ENCODE assay signal across 15 mouse cellular contexts in the genomic region with DNA sequence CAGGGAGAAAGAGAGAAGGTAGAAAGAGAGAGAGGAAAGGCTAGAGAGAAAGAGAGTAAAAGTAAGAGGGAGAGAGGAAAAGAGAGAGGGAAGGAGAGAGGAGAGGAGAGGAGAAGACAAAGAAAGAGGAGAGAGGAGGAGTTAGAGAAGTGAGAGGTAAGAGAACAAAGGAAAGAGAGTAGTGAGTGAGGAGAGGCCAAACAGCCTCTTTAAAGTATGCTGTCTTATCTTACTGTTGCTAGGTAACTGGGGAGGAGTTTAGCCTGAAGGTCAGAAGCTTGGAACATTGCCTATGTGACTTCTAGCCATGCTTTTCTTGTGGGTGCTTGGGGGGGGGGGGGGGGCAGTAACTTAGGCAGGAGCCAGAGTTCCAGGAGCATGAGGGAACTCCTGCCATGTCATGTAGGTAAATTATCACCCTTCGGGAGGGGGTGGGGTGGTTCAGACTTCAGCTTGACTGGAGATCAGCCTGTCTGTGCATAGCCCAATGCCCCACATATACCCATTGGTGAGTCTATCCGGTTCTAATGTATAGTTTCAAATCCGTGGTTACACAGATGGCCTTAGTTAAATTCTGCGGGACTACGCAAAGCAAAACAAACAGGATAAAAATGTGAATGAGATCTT.
A peak's percentile ranks its signal among the peaks of the same experiment; 100 is the strongest.
DNase-seq lines count a peak whose midpoint lies in the region; ATAC-seq lines count a peak whose summit lies in the region.
"Had no signal": no experiment of that assay in that cellular context is flagged by ENCODE, and none has a peak within 500 bp of the region (broad histone marks: within the 10 kb centered on the region; RNA-seq: fewer than 3 reads in every experiment).

No protein-coding gene starts in this region.

- H3K4me3 ChIP-seq in heart, embryonic 13.5 days: no peak overlapping the region
- no peak overlapping the region for H3K4me3 ChIP-seq in embryonic facial prominence, embryonic 11.5 days (ENCODE audit: low read depth, low read length)
- H3K4me3 ChIP-seq in liver, embryonic 11.5 days (ENCODE audit: low read depth, low read length): no peak overlapping the region
- H3K4me3 ChIP-seq in kidney, embryonic 16.5 days (ENCODE audit: low read length): no peak overlapping the region
- H3K4me3 ChIP-seq: forebrain, embryonic 13.5 days; midbrain, embryonic 13.5 days had no signal

- H3K27me3 ChIP-seq in heart, embryonic 13.5 days (replicated peaks): no peaks in the 10 kb centered on the region
- no peaks in the 10 kb centered on the region for H3K27me3 ChIP-seq in embryonic facial prominence, embryonic 11.5 days (ENCODE audit: control insufficient read depth, insufficient read depth, low read length)
- no peaks in the 10 kb centered on the region for H3K27me3 ChIP-seq in liver, embryonic 11.5 days (replicated peaks; ENCODE audit: control insufficient read depth, insufficient read depth, low read length)
- H3K27me3 ChIP-seq in kidney, embryonic 16.5 days (ENCODE audit: insufficient read depth, low read length): no peaks in the 10 kb centered on the region
- H3K27me3 ChIP-seq: forebrain, embryonic 13.5 days; midbrain, embryonic 13.5 days had no signal

- H3K9me3 ChIP-seq in heart, embryonic 13.5 days: 0 out of 2 replicates have a peak, but pooled peaks cover 2% of the 10 kb centered on the region
- H3K9me3 ChIP-seq in embryonic facial prominence, embryonic 11.5 days (replicated peaks; ENCODE audit: control insufficient read depth, low read length): no peaks in the 10 kb centered on the region
- no peaks in the 10 kb centered on the region for H3K9me3 ChIP-seq in liver, embryonic 11.5 days (ENCODE audit: control insufficient read depth, low read length)
- no peaks in the 10 kb centered on the region for H3K9me3 ChIP-seq in kidney, embryonic 16.5 days (ENCODE audit: low read length)
- H3K9me3 ChIP-seq: forebrain, embryonic 13.5 days had no signal

- 61% methylated on average over 5 of the region's 5 CpGs for WGBS in heart, embryonic 13.5 days
- 58% methylated on average over 5 of the region's 5 CpGs for WGBS in embryonic facial prominence, embryonic 11.5 days
- WGBS in liver, embryonic 11.5 days: 64% methylated on average over 5 of the region's 5 CpGs
- 73% methylated on average over 5 of the region's 5 CpGs for WGBS in kidney, embryonic 16.5 days

- no peak for ATAC-seq in heart, embryonic 13.5 days (ENCODE audit: extremely low read depth, insufficient number of reproducible peaks, low FRiP score, low TSS enrichment)
- ATAC-seq in embryonic facial prominence, embryonic 11.5 days (replicated peaks; ENCODE audit: insufficient number of reproducible peaks, low FRiP score, low TSS enrichment, low read depth): no peak; the same call in 1 of the 2 replicates
- ATAC-seq in liver, embryonic 11.5 days (replicated peaks; ENCODE audit: low FRiP score): no peak
- no peak for ATAC-seq in kidney, embryonic 16.5 days (ENCODE audit: low FRiP score, low TSS enrichment)
- ATAC-seq: forebrain, embryonic 13.5 days; liver, postnatal 0 days; midbrain, embryonic 13.5 days had no signal

- peak overlapping the region; percentile 53; the same call in 1 of the 2 replicates for H3K27ac ChIP-seq in heart, embryonic 13.5 days (replicated peaks)
- H3K27ac ChIP-seq in embryonic facial prominence, embryonic 11.5 days (replicated peaks; ENCODE audit: low read depth, low read length): no peak overlapping the region
- no peak overlapping the region for H3K27ac ChIP-seq in liver, embryonic 11.5 days (ENCODE audit: low read depth, low read length)
- no peak overlapping the region for H3K27ac ChIP-seq in kidney, embryonic 16.5 days (ENCODE audit: low read length)
- H3K27ac ChIP-seq: forebrain, embryonic 13.5 days; hindbrain, embryonic 14.5 days; midbrain, embryonic 13.5 days had no signal

- peaks cover 14% of the 10 kb centered on the region for H3K4me1 ChIP-seq in heart, embryonic 13.5 days
- no peaks in the 10 kb centered on the region for H3K4me1 ChIP-seq in embryonic facial prominence, embryonic 11.5 days (ENCODE audit: control insufficient read depth, insufficient read depth, low read length)
- no peaks in the 10 kb centered on the region for H3K4me1 ChIP-seq in liver, embryonic 11.5 days (replicated peaks; ENCODE audit: control insufficient read depth, insufficient read depth, low read length)
- no peaks in the 10 kb centered on the region for H3K4me1 ChIP-seq in kidney, embryonic 16.5 days (ENCODE audit: insufficient read depth, low read length)
- H3K4me1 ChIP-seq: forebrain, embryonic 13.5 days; midbrain, embryonic 13.5 days had no signal

- intact Hi-C loops in heart, postnatal 14 days (cut with DNase I): no loop called here

- H3K9ac ChIP-seq in heart, embryonic 13.5 days: no peak overlapping the region
- H3K9ac ChIP-seq in embryonic facial prominence, embryonic 11.5 days (replicated peaks; ENCODE audit: low read length): no peak overlapping the region
- no peak overlapping the region for H3K9ac ChIP-seq in liver, embryonic 11.5 days (ENCODE audit: low read depth, low read length)
- H3K9ac ChIP-seq in kidney, embryonic 16.5 days (replicated peaks; ENCODE audit: low read length): no peak overlapping the region
- H3K9ac ChIP-seq: forebrain, embryonic 13.5 days; hindbrain, embryonic 14.5 days; liver, postnatal 0 days; midbrain, embryonic 13.5 days had no signal

- DNase-seq in heart, postnatal 14 days: no peak
- DNase-seq in ovary, adult 18-20 months (ENCODE audit: low spot score): peak; percentile 24
- DNase-seq in ovary, postnatal 14 days (ENCODE audit: low spot score): no peak
- DNase-seq in embryonic facial prominence, embryonic 11.5 days (ENCODE audit: low spot score): peak; percentile 39
- no peak for DNase-seq in liver, embryonic 11.5 days (ENCODE audit: low spot score)
- DNase-seq: cerebellum, postnatal 14 days; kidney, adult 8-10 months; liver, postnatal 0 days; lung, postnatal 36 days; right cerebral cortex, postnatal 14 days had no signal

- H3K4me2 ChIP-seq in heart, embryonic 13.5 days: no peak overlapping the region
- no peak overlapping the region for H3K4me2 ChIP-seq in embryonic facial prominence, embryonic 11.5 days (ENCODE audit: low read depth, low read length)
- no peak overlapping the region for H3K4me2 ChIP-seq in liver, embryonic 11.5 days
- no peak overlapping the region for H3K4me2 ChIP-seq in kidney, embryonic 16.5 days (replicated peaks; ENCODE audit: low read depth, low read length)
- H3K4me2 ChIP-seq: forebrain, embryonic 13.5 days; hindbrain, embryonic 14.5 days; midbrain, embryonic 13.5 days had no signal

- no peaks in the 10 kb centered on the region for H3K36me3 ChIP-seq in heart, embryonic 13.5 days
- no peaks in the 10 kb centered on the region for H3K36me3 ChIP-seq in embryonic facial prominence, embryonic 11.5 days (replicated peaks; ENCODE audit: control insufficient read depth, insufficient read depth, low read depth, low read length)
- H3K36me3 ChIP-seq in liver, embryonic 11.5 days (ENCODE audit: control insufficient read depth, insufficient read depth, low read length): no peaks in the 10 kb centered on the region
- no peaks in the 10 kb centered on the region for H3K36me3 ChIP-seq in kidney, embryonic 16.5 days (ENCODE audit: insufficient read depth, low read length)
- H3K36me3 ChIP-seq: midbrain, embryonic 13.5 days had no signal

Comparison
In these comparisons a context has a peak if more than half of its experiments do, and no peak if none do; other contexts are left out.
1. DNase-seq: peak in ovary, adult 18-20 months (single experiment) and embryonic facial prominence, embryonic 11.5 days (single experiment); none in heart, postnatal 14 days (0 of 2), ovary, postnatal 14 days (single experiment) and liver, embryonic 11.5 days (single experiment).